Mouse (Mus musculus) embryo, embryonic 10 days (tissue): ENCODE results near the gene Usp35.

ENCODE experiments used
- DNase-seq: peaks from one replicate; pipeline ENCODE4 v3.0.0-alpha.2; 2015; ENCODE audit warnings: low spot score

Usp35 gene

DNA sequence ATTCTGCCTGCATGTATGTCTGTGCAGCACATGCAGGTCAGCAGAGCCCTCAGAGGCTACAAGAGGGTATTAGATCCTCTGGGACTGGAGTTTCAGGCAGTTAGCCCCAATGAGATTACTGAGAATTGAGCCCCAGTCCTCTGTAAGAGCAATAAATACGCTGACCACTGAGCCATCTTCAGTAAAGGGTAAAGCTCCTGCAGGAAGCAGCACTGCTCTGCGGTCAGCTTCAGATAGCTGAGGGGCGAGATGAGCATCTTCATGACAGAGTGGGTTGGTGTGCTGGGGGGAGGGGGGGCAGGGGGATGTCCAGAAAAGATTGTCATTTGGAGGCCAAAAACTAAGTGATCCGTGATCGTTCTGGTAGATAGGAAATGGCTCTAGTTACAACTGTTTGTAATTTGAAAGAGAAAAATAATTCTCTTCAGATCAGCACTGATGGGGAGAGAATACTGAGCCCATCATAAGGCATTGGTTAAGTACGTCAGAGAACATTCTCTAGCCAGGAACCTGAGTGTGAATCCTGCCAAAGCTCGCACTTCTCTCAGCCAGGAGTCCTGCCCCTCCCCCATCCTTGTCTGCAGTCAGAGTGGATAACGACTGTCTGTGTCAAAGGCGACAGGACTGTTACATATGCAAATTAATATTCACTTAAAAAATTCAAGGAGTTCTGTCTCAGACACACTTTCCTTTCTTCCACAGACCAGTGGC is 14.4 kb upstream of the Usp35 start:
- no peak for DNase-seq

DNA sequence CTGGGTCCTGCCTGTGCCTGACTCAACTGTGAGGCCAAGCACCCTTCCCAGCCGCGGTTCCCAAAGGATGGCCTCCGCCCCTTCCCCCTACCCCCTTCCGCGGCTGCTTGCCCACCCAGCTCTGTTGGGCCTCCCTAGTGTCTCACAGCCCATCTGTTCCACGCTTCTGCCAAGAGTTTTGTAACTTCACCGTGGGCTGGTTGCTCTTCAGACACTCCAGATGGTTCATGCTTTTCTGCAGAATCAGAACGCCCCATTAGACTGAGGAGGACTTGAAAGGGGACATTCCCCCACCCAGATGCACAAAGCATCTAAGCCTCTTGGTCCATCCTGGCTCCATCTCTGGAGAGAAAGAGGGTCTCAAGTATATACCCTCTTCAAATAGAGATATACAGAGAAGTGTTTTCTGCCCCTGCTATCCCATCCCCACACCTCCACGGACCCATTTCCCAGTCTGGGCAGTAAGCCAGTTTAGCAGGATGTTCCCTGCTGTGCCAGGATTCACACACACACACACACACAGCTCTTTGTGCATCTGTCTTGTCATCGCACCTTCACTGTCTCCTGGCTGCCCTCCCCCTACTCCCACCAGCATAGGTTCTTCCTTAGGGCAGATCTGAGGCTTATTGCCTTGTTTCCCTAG is 13.5 kb upstream of the Usp35 start:
- no peak for DNase-seq

DNA sequence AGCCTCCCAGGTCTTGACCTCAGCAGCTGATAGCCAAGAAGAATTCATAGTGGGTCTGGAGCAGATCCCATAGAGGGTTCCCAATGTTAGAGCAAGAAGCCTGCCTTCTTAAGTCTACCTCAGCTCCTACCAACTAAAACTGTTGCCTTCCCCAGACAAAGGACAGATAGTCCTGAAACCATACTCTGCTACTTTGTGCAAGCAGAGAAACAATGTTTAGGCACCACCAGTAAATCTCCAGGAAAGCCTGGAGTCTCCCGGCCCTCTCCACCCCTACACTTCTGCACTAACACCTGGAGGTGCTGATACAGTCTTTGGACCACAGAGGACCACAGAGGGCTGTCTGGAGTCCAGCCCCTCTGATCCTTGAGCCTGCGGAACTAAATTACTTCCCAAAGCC is 12.8 kb upstream of the Usp35 start:
- DNase-seq: no peak

DNA sequence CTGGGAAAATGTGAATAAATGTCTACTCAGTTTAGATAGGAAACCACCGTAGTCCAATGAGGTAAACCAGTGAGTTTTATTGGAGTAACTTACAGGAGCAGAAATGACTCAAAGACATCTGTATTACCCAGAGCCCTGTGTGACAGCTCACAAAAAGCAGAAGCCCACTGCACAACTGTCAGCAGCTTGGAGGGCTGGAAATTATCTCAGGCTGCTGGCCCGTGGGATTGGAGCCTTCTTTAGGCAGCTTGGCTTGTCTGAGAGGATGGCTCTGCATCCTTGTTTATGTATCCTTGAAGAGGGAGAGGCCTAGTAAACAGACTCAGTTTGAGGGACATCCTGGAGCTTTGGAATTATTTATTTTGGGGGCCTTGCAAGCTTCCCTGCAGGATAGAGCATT is 11.1 kb upstream of the Usp35 start:
- no peak for DNase-seq

GRCm38 (mm10) chr7:97340907-97341849 is 9.4 kb upstream of the Usp35 start:
- DNase-seq: no peak

DNA sequence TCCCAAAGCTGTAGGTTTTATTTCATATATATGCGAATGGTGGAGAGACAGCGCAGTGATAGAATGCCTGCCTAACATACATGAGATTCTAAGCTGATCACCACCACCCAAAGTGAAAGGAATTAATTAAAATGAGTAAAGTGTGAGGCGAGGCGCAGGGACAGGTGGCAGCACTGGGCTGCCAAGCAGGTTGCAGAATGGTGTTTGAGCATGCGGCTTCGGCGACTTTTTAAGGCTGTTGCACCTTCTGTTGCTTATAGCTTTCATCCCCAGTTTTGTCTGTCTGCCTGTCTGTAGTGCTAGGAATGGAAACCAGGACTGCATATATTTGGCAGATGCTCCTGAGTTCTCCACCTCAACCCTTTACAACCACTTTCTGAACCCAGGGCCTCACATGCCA is 7.8 kb upstream of the Usp35 start:
- DNase-seq: no peak

- DNase-seq: no peak
These were observed 6.8 kb upstream of the Usp35 start for GRCm38 (mm10) chr7:97338593-97338992.

DNA sequence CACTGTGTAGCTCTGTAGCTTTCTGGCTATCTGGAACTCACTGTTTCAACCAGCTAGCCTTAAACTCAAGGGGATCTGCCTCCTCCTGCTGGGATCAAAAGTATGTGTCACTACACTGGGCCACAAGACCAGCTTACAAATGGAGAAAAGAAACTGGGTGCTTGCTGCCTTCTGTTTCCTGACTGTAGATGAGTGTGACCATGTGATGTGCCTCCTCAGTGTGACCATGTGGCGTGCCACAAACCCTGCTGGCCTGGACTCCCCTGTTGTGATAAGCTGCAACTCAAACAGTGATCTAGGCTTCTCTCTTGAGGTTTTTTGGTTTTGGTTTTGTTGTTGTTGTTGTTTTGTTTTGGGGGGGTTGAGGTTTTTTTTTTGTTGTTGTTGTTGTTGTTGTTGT is 4.9 kb upstream of the Usp35 start:
- no peak for DNase-seq

- DNase-seq: no peak
These were observed 2.6 kb upstream of the Usp35 start for GRCm38 (mm10) chr7:97334406-97334805.

DNA sequence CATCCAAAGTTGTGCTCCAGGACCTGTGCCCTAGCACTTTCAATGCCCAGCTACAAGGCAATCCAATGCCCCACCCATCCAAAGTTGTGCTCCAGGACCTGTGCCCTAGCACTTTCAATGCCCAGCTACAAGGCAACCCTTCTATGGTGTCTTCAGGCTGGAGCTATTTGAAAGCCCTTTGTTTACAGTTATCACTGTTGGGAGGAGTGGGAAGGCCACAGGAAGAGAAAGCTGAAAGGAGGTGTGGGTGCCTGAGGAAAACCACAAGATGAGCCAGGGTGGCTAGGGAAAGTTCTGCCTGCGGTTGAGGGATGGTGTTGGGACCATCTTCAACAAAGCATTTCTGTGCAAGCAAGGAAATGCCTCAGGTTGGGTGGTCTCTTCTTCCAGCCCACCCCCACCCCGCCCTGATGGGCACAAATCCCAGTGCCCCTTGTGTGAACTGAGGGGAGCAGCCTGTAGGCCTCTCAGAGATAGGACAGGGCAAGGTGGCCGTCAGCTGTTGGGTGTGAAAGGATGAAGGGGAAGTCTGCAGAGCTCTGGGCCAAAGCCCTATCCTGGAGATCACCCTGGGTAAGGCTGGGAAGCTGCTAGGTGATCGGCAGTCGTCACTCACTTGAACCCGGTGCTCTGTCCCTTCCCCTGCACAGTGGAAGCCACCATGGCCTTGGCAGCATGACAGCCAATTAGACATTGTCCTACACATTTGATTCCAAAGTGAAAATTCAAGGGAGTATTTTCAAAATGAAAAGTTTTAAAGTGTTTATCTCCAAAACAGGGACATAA is 1.5 kb upstream of the Usp35 start:
- DNase-seq: no peak

- peak; percentile 18 for DNase-seq
These were observed 834 bp upstream of the Usp35 start for GRCm38 (mm10) chr7:97332667-97333041.

DNA sequence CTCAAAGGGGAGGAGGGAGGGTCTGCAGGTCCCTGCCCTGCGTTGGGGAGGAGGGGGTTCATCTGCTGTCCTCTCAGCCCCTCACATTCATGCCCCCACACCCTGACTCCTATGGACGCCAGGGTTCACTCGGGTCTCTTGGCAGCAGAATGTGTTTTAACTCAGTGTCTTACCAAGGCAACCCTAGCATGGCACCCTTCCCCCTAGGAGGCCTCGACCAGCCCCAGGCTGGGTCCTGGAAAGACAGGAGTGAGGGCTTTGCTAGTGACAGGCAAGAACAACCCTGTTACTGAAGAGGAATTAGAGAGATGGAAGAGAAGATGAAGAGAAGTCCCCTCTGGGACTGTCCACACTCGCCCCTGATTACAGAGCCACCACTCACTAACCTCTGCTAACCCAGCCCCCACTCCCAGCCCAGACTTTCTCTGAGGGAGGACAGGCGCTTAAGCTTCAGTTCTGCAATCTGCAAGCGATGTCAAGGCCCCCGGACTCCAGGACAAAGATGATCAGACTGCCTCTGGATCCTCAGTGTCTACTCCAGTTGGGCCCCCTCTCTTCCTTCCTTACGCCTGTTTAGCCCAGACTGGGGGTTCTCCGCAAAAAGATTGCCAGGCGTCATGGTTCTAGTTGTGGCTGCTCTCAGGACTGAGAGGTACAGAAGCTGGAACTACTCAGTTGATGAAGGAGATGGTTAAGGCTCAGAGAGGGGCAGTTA is 732 bp downstream of the Usp35 start:
- no peak for DNase-seq

DNA sequence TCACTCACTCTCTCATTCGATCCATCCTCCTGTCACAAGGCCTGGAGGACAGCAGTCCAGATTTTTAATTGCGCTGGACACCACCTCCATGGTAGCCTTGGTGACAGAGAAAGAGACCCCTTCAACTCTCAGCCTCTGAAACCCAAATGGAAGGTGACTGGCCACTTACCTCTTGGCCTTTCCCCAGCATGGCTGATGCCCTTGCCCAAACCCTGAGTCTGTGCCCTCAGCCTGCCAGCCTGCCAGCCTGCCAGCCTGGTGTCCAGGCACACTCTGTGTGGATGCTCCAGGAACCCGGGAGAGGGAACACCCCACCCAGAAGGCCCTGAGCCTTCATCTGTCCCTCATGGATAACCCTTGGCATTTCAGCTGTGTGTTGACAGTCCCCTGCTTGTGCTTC is 2.1 kb downstream of the Usp35 start:
- no peak for DNase-seq

DNA sequence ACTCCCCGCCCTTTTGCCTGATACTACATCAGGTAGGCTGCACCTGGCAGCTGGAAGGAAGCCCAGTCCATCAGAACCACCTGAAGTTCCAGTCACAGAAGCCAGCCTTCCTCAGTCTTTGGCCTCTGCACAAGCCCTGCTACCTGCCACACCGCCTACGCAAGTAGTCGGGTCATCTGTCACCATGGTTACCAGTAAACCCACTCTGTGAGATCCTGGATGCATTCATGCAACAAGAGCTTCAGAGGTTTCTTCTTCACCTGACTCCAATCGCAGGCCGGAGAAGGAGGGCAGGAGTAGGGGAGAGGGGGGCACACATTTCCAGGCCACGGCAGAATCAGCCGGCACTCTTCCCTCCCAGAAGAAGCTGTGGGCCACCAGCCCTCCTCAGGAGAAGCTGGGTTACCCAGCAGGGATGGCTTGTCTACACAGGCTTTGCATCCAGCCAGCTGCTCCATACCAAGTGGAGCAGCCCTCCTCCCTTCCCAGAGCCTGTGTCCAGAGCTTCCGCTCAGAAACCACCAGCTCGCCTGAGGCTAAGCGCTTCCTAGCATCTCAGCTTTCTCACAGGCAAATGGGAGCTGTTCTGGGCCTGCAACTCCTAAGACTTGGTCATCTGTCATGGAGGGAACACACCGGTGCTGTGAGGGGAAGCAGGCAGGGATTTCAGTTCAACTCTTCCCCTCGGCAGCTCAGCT is 2.8 kb downstream of the Usp35 start:
- no peak for DNase-seq

GRCm38 (mm10) chr7:97327376-97327775 is 4.4 kb downstream of the Usp35 start:
- no peak for DNase-seq

GRCm38 (mm10) chr7:97325156-97325985 is 6.4 kb downstream of the Usp35 start:
- DNase-seq: peak; percentile 22

DNA sequence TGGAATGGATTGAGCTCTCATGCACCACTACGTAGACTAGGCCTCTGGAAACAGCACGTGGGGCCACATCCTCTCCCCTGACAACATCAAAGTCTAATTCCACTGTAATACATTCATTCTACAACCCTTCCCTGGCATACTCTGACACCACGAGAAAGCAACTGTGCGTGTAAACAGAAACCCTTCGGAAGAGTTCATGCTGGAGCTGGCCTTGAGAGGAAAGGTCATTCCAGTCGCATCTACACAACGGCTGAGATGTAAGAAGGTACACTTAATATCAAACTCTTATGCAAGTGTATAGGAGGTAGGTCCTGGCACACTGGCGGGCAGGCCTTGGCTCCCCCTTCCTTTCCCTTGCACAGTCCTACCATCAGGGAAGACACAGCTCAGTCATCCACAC is 7.5 kb downstream of the Usp35 start:
- DNase-seq: no peak

DNA sequence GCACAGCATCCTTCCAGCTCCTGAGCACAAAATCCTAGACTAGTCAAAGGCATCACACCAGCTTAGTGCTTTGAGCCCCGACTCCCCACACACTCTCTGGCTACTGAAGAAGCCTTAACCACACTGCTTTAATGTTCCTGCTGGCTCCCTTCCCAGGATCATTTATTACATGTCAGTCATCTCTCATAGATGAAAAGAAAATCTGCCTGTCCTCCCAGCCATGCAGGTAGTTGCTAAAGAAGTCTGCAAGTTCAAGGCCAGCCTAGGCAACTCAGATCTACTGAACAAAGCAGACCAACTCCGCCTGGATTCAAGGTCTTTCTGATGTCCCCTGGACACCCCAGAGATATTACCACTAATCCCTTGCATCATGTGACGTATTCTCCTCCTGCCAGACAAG is 14.1 kb downstream of the Usp35 start:
- no peak for DNase-seq

- no peak for DNase-seq
These were observed 16.2 kb downstream of the Usp35 start for GRCm38 (mm10) chr7:97315656-97316055.

DNA sequence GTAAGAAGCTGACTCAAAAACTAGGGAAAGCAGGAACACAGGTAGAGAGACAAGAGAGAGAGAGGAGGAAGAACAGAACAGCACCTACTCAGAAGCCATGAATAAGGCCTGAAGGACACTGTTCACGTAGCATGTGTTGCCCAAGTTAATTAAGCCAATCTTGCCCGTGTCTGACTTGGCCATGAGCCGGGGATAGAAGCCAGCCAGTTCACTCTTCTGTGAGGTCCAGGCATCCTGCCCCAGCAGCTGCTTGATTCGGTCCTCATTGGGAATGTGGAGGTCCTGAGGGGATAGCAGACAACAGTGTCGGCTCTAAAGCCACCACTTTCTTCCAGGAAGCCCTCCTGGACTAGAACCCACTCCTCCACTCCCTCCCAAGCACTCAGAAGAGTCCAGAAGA is 17.2 kb downstream of the Usp35 start:
- no peak for DNase-seq
